Mouse (Mus musculus) spleen, postnatal 4 days (tissue): Measurements from ENCODE around the gene Kank2.
A peak's percentile ranks its signal among the peaks of the same experiment; 100 is the strongest.
"Not testable (repeated sequence)": the region's sequence is repeated elsewhere in the genome, so short reads cannot be mapped to it uniquely, and the experiment has no call there.

Source experiments
- DNase-seq, 2 experiments: peaks; one replicate each; pipeline ENCODE4 v3.0.0; 2022; ENCODE audit warnings: low spot score in 2 of 2

Gene Kank2

GRCm38 (mm10) chr9:21784517-21785307, 13.8 kb downstream of the Kank2 start:
- DNase-seq: no peak

DNA sequence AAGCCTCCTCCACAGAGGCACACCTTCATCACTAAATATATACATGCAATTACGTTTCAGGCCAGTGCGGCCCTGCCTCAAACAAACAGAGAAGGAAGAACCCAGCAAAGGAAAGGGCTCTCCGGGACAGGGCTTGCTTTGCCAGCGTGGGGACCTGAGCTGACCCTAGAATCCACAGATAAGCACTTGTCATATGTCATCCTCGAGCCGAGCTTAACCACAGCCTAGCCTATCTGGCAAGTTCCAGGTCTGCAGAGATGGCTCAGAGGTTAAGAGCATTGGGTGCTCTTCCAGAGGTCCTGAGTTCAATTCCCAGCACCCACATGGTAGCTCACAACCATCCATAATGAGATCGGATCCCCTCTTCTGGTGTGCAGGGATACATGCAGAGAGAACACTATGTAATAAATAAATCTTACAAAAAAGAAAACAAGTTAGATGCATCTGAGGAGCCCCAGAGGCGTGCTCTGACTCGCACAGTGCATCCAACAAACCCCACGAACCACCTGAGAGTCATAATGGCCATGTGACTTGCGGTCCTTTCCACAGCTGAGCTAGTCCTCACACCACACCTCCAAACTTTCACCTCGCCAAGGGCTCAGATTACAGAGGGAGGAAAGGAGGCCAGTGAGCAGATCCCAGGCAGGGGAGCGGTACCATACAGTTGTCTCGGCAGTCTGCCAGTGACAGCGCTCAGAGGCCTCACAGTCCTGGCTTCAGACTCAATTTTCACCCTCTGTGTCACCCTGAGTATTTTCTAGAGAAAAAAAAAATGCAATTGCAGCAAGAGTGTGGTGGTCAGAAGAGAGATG, 16.7 kb downstream of the Kank2 start:
- no peak for DNase-seq

- DNase-seq: no peak
Observed at GRCm38 (mm10) chr9:21777726-21778125, 20.8 kb downstream of the Kank2 start.

- DNase-seq: no peak
Observed at GRCm38 (mm10) chr9:21774353-21774752, 24.2 kb downstream of the Kank2 start.

DNA sequence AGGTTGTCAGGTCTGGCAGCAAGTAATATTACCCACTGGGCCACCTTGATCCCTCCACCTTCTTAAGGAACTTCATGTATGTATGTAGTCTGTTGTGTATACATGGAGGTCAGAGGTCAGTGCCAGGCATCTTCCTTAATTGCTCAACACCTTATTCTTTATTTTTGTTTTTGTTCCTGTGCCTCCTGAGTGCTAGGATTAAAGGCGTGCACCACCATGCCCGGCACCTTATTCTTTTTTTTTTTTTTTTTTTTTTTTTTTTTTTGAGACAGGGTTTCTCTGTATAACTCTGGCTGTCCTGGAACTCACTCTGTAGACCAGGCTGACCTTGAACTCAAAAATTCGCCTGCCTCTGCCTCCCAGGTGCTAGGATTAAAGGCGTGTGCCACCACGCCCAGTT, 25.1 kb downstream of the Kank2 start:
- DNase-seq: not testable (repeated sequence)

DNA sequence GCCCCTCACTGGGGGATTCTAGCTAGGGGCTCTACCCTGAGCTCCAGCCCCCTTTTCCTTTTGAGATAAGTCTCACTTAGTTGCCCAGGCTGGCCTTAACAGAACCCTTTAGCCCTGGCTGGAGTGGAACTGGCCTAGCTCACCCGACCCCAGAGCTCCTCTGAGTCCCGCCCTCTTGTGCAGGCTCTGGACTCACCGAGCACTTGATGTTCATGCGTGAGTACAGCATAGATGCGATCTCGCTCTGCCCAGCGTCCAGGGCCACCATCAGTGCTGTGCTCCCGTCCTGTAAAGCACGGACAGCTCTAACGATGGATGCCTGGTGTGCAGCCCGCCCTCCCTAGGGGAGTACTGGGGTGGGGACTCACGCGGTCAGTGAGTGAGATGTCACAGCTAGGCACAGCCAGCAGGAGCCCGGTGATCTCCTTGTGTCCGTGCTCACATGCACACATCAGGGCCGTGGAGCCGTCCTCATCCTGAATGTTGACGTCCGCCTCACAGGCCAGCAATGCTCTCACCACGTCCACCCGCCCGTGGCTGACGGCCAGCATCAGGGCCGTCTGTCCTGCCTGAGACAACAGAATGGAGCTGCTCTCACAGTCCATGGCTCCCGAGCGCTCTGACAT, 28.9 kb downstream of the Kank2 start:
- no peak for DNase-seq

DNA sequence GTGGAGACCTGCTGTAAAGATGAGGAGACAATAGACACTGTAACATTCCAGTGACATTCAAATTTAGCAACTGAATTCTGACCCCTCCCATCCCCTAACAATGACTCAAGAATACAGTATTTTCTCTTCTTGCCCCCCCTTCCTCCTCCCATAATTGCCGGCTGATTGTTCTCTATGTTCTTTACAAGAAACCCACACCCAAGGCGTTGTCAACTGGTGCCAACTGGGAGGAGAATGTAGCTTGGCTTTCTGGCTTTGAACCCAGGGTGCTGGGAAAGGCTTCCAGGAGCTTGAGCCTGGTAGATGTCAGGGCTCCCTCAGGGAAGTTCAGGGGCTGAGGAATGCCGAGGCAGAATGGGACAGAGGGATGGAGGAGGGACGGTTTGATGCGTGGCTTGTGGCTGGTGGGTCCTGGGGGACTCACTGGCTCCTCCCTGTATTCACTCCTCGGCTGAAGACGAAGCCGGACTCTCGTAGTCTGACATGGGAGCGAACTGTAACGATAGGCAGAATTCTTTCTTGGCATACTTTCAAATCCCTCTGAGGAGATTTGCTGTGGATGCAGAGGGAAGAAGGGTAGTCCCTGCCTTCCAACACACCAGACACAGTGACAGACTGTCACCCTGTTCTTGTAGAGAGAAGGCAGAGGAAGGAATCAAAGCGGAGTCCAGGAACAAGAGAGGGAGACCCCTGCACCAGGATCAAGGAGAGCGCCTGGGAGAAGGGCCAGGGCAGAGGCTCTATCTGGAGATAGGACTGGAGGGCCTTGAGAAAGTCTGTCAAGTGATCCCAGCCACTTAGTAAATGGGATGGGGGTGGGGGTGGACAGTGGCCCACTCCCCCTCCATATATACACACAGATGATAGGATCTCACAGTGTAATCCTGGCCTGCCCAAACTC, 29.8 kb downstream of the Kank2 start:
- no peak for DNase-seq

DNA sequence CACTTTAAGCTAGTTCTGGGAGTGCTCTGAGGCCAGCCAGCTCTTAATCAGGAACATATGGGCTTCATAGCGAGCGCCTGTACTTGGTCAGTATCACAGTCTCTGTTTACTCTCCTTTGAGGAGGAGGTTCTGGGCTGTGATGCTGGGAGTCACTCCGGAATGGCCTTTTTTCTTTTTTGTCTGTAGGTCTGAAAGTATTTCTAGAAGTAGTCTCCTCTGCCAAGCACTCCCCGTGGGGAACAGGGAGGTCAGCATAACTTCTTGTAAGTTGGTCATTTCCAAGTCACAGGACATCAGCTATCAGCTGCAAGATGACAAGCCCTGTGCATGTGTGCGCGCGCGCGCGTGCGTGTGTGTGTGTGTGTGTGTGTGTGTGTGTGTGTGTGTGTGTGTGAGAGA, 30.6 kb downstream of the Kank2 start:
- DNase-seq: no peak

- DNase-seq: no peak
Observed at GRCm38 (mm10) chr9:21764084-21764999, 34.2 kb downstream of the Kank2 start.

- DNase-seq: no peak
Observed at GRCm38 (mm10) chr9:21762135-21762534, 36.4 kb downstream of the Kank2 start.

DNA sequence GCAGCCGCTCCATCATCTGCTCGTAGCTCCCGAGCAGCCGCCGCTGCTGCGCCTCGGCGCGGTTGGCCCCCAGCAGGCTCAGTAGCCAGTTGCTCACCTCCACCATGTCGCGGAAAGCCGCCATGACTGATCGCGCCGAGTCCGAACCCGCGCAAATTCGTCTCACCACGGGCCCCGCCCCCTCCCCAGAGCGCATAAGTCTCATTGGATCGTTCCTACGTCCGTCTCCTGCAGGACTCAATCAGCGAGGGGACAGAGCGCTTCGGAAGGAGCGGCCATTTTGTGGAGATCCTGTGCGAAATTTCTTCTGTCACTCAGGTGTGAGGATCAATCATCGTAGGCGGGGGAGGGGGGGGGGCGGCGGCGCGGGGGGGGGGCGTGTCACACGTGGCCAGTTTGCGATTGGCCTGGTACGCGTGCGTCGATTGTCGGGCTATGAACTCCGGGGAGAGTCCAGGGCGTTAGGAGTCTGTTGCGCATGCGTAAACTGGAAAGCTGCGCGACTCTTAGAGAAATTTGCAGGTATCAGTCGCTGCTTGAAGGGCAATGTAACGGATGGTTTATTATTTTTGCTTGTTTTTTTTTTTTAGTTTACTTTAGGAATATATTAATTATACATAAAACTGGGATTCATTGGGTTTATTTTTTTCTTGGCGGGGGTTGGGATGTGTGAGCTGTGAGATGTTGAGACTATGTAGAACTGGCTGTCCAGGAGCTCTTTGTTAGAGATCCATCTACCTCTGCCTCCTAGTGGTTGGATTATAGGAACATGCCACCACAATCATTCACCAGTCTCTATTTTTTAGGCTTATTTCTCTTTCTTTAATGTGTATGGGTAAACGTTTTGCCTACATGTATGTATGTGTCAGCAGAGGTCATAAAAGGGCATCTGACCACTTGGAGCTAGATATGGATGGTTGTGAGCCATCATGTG, 38.1 kb downstream of the Kank2 start, which contains the start of gene Spc24:
Spc24 (minus strand) TSS at position 149 of the 934 bp plus-strand sequence.
- DNase-seq: peak; percentile 97 to 98

GRCm38 (mm10) chr9:21759718-21760117, 38.8 kb downstream of the Kank2 start:
- no peak for DNase-seq

GRCm38 (mm10) chr9:21758576-21759529, 39.7 kb downstream of the Kank2 start:
- no peak for DNase-seq

GRCm38 (mm10) chr9:21754516-21755321, 43.8 kb downstream of the Kank2 start:
- no peak for DNase-seq

DNA sequence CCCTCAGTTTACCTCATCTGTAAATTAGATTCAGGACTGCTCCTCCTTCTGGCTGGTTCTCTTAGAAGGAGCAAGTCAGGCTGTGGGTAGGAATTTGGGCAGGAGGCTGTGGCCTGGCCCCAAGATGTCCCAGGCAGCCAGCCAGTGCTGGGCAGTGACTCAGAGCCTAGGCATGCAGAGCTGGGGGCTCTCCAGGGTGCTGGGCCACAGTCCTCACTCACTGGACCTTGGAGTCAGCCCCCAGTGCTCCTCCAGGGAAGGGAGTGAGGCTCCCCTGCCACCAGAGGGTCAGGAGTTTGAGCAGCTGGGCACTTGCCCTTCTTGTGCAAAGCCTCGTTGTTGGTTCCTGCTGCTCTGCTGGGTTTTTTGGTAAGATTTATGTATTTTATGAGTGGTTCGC, 44.5 kb downstream of the Kank2 start:
- DNase-seq: no peak

DNA sequence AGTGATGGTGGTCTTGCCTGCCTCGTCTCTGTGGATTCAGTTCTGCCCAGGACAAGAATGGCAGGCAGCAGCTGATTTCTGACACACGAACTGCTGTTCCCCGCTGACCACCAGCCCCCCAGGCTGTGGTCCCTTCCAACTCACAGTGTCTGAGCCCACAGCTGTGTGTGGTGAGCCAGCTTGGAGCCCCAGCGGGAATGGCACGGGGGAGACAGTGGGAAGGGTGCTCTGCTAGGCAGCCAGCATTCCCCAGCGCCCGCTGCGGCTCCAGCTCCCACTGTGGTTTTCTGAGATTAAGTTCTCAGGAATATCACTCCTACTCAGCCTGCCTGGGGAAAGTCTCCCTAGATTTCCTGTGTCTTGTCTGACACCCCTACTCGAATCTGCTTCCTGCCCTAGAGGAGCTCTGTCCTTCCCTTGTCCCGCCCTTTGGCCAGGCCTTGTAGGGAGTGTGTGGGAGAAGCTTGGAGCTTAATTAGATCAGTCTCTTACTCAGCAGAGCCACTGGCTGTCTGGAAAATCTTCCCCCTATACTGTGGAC, 46.2 kb downstream of the Kank2 start:
- DNase-seq: no peak

- DNase-seq: no peak
Observed at GRCm38 (mm10) chr9:21751347-21751746, 47.2 kb downstream of the Kank2 start.
